Mouse (Mus musculus) B cell, adult 2 months (primary cell): ENCODE measurements around the gene Spata1.
A peak's percentile ranks its signal among the peaks of the same experiment; 100 is the strongest.
"Not testable (repeated sequence)": the region's sequence is repeated elsewhere in the genome, so short reads cannot be mapped to it uniquely, and the experiment has no call there.

Source experiments
- DNase-seq, 2 experiments: peaks; one replicate each; pipeline ENCODE4 v3.0.0; 2022

Spata1 gene

DNA sequence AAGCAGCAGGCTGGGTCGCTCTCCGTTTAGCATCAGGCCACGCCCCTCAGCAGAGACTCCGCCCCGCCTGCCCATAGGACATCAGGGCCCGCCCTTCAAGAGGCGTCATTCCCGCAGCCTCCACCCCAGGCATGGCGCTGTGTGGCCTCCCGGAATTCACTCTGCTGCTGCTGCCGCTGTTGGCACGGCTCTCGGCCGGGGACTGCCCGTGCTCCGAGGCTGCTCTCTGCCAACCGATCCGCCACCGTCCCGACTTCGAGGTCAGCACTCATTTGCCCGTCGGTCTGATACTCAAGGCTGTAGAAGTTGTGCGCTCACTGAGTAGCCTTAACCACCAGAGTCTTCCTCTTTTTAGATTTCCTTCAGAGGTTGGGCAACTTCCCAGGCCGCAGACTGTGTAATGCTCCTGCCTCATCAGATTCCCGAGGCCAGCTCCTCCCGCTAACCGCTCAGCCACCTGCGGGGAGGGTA lies 49.1 kb downstream of the Spata1 start:
- peak; percentile 94 to 95 for DNase-seq

DNA sequence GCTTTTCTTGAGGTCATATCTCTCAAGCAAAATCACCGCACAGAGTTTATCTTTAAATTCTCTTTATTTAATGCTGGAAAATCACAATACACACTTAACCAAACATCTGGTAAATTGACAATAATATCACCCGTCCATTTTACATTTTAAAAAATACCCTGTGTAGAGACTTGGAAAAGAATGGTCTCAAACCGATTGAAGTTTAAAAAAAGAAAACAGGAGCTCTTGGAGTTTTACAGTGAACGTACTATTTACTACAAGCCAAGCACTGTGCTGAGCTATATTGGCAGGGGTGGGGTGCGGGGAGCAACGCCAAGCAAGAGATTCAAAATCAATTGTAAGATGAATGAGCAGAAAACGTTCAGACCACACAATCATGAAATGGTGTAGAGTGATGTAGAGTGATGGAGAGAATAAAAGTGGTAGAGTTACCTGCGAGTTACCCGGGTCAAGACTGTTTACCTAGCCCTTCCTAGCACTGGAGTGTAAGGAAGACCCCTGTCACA lies 49.8 kb downstream of the Spata1 start, which contains the start of gene Ctbs:
Ctbs (plus strand) TSS at position 51 of the 506 bp plus-strand sequence.
- DNase-seq = no peak

DNA sequence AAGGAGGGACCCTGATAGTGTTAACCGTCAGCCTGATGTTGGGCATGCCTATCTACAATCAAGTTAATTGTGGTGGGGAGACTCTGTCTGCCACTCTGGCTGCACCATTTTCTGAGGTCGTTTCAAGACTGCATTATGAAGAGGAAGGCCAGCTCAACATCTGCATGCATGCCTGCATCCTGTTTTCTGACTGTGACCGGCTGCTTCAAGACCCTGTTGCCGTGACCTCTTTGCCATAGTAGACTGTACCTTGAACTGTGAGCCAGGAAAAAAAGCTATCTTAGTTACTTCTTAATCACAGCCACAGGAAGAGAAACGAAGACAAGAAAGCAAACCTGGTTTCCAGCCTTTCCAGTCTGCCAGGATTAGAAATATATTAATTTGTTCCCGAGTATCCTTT lies 50.6 kb downstream of the Spata1 start:
- no peak for DNase-seq

DNA sequence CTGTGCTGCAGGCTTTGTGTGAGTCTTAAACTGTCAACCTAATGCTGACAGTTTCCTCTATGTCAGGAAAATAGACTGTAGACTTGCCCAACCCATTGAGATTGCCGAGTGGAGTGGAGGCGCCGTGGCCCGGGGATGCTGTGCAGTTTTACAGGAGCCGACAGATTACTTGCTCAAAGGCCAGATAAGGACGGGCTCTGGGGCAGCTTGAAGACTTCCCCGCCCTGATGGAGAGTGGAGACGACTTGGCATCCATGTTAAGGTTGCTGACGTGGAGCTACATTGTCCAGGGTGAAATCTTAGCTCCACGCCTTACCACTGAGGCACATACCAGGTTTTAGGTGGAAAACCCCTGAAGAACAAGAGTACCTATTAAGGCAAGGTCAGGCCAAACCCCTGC lies 51.2 kb downstream of the Spata1 start:
- no peak for DNase-seq

DNA sequence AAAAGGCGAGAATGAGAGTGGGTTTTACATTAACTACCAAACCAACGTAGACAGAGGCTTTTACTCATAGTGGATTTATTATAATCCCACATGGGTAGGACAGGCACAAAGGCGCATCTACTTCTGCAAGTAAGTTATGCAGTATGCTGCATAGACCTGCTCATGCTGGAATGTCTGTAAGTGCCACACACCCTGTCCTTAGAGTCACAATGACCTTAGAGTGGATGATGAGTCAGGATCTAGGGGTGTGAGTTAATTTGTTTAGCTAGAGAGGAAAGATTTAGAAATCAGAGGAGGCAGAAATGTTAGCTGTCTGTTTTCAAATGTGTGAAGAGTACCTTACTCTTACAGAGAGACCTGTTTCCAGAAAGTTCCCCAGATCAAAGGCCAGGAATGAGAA lies 52.0 kb downstream of the Spata1 start:
- no peak for DNase-seq

DNA sequence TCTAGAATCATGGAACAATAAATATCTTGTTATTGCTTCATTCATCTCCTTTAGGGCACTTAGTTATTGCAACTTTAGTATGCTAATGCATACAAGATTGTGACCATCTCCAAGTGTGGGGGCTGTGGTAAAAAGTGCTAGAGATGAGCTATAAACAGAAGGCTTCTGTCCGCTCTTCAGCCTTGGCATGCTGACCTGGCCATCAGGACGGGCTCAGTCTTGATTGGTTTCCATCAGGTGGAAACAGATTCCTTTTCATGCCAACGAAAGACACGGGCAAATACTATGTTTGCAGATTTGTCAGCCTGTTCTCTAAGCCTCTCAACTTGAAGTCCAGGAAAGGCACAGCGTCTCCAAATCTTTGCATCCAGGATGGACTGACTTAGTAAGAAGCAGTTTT lies 52.4 kb downstream of the Spata1 start:
- DNase-seq = no peak

DNA sequence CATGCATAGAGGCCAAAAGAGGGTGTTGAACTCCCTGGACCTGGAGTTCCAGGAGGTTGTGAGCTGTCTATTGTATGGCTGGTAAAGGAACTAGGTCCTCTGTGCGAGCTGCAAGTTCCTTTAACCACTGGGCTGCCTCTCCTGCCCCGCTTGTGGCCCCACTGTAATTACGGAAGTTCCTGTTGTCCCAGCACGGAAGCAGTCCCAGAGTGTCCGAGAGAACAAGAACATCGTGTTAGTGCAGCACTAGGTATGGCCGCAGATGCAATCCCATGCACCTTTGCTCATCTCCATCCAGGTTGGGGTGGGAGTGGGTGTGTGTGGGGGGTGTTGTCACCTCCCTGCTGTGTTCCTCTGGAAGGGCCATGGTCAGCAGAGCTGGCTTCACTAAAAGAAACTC lies 54.7 kb downstream of the Spata1 start:
- DNase-seq = no peak

DNA sequence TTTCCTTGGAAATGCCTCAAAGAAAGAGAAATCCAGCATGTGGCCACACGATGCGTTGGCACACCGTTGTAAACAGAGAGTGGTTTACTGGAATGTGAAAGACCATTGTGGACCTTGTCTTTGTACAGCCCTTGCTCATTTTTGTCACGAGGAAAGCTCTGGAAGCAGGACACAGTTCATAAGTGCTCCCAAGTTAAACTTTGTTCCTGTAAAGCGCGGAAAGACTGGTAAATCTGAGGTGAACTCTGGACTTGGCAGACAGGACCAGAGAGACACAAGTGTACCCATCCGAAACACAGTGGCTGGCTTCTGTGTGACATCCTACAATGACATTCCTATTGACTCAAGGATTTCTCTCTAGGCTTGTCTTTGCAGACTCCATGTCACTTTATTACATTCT lies 56.2 kb downstream of the Spata1 start:
- no peak for DNase-seq

DNA sequence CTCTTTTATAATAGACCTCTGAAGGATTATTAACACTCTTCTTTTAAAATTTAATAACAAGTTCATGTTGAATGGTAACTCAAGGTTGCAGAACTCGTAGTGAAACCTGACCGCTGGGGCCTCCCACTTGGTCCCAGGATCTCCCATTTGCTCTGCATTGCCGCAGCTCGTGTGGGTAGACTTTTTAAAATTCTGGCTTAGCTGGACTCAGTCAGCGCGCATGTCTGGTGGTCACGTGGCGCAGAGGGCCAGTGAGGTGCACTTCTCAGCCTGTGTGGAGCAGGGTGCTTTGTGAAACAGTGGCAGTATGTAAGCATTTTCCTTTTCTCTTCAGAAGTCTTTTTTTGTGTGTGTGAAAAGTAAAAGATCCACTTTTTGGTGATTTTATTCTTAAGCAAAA lies 56.6 kb downstream of the Spata1 start:
- no peak for DNase-seq

DNA sequence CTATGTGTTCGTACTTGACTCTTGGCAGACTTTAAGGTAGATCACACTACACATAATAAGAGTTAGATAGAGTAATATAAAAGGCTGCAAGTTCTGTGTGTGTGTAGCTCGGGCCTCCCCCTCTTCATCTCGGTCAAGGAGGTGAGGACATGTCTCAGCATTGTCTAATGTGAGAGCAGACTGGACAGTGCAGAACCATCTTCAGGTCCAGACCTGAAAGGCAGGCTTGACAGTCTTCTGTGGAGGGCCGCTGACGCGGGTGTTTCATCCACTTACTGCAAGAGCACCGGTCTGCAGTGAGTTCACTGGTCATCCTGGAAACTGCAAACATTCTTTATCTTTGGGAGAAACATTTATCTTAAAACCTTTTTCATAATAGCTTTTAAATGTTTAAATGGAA lies 57.1 kb downstream of the Spata1 start:
- no peak for DNase-seq

DNA sequence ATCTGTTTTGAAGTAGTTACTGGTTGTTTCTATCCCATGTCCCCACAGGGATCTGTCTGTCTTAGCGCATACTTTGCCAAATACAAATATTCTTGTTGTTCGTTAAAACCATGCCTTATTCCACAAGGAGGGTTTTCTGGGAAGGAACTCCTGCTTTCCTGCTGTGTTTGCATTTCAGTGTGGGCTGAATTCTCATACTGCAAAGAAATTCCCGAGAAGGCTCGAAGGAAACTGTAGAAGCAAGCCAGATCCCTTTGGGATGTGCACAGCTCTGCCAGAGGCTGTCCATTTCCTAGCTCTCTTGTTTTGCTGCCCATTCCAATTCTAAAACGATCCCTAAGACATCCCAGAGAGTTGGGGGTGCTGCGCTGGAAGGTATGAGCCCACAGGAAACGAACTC lies 59.1 kb downstream of the Spata1 start:
- no peak for DNase-seq

DNA sequence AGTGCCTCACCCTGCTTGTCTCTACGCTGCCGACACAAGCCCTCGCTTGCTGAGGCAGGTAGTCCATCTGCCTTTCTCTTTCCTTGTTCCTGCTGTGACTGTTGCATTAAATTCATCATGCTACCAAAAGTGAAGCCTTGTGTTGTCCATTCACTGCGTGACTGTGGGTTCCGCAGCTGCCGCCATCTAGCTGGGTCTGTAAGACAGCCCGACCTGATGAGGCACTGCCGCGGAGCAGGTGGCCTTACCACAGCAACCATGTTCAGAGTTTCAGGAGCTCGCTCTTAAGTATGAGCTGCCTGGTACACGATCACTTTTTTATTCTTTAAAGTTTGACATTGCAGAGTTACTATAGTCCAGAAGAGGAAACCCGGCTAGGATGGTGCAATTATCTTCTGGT lies 59.5 kb downstream of the Spata1 start:
- no peak for DNase-seq

DNA sequence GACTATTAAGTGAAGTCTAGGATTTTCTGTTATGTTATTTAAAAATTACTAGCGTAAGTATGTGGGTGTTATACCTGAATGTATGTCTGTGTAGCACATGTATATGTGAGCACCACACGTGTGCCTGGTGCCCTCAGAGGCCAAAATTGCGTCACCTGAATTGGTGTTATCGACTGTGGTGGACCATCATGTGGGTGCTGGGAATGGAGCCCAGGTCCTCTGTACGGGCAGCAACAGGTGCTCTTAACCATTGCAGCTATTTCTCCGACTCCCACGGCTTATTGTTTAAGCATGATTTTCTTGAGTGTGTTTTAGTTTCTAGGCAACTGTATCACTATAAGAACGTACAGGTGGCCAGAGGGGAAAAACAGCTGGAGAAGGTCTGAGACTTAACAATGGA lies 63.4 kb downstream of the Spata1 start:
- no peak for DNase-seq

DNA sequence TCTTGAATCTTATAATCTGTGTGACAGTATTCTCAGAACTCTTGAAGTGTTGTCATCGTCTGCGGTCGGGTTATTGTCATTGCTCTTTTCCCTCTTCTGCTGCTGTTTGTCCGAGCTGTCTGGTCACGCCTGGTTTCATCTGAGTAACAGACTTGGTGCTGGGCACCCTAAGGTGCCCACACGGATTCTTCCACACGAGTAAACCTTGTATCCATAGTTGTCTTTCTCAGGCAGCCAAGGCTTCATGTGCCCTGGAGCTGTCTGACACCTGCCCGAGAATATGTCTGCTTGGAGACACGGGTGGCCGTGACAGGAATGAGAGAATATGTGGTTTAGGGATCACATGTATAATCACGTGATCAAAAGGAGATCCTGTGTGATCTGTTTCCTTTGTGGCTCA lies 64.0 kb downstream of the Spata1 start:
- DNase-seq = no peak

DNA sequence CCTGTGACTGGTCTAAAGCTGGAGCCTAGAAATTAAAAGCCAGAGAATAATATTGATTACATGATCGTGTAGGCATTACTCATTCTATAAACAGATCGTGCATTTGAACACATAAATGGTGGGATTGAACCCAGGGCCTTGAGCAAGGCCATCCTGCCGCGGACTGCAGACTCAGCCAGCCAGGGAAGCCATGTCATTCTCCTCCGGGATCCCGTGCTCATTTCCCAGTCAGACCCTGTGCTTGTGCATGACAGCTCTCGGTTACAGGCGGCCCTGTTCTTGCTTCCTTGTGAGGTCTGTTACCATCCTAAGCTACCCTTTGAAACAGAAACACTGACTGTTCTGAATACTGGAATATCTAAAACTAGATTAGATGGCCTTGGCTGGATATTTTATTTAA lies 64.9 kb downstream of the Spata1 start:
- no peak for DNase-seq

DNA sequence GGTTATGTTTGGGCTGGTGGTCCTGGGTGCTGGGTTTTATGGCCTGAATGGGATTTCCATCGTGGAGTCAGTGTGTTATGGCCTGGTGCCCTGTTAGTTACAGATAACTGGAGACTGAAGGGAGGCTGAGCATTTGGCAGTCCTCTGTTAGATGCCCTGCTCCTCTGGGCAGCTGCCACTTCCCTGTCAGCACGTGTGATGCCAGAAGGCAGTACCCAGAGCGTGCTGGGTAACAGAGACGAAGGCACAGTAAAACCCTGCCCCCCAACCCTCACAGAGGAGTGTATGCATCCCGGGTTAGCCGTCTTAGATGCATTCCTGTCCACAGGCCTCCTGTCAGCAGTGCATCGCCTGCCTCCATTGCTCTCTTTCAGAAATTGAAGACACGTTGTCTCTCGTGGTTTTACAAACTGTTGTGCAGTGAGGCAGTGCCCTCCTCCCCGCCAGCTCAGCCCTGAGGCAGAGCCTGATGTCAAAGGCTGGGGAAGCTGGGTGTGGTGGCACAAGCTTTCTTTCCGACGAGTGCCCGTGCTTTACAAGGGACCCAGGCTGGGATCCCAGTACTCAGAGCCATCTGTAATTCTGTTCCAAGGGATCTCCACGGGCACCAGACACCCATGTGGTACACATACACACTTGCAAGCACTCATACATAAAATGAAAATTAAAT lies 65.7 kb downstream of the Spata1 start:
- no peak for DNase-seq

DNA sequence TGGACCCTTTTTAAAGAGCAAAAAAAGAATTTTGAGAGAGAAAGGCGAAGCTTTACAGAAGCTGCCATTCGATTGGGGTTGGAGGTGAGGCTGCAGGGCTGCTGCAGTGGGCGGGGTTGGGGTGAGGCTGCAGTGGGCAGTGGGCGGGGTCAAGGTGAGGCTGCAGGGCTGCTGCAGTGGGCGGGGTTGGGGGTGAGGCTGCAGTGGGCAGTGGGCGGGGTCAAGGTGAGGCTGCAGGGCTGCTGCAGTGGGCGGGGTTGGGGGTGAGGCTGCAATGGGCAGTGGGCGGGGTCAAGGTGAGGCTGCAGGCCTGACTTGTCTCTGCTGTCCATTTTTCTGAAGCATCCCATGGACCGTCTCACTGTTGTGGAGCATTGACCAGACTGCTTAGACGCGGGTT lies 66.5 kb downstream of the Spata1 start:
- not testable (repeated sequence) for DNase-seq

DNA sequence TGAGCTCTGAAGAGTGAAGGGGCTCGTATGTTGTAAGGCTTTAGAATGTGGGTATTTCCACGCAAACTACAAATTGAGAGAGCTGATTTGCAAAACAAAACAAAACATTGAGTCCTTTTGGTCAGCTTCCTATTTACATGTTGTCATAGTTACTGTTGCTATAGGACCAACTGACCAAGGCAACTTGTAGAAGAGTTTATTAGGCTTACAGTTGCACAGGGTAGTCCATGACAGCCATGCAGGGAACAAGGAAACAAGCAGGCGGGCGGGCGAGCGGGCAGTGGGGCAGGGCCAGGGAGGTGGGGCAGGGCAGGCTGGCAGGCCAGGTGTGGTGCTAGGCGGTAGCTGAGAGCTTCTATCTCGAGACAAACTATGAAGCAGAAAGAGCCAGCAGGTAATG lies 73.1 kb downstream of the Spata1 start:
- no peak for DNase-seq

DNA sequence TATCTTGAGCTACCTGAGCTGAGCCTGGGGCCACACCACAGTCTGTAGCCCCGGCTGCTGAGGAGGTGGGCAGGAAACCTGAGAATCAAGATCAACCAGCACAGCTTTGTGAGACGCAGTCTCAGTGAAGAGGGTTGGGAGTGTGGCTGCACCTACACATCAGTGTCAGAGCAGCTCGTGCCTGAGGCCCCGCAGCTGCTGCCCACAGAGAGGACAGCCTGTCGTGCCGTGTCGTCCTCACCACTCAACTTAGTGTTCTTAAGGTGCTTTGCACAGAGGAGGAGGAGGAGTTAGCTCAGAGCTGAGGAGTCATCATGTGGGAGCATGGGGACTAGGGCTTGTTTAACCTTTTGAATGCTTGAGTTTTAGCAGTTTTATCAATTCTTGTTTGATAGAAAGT lies 73.7 kb downstream of the Spata1 start:
- DNase-seq = no peak

DNA sequence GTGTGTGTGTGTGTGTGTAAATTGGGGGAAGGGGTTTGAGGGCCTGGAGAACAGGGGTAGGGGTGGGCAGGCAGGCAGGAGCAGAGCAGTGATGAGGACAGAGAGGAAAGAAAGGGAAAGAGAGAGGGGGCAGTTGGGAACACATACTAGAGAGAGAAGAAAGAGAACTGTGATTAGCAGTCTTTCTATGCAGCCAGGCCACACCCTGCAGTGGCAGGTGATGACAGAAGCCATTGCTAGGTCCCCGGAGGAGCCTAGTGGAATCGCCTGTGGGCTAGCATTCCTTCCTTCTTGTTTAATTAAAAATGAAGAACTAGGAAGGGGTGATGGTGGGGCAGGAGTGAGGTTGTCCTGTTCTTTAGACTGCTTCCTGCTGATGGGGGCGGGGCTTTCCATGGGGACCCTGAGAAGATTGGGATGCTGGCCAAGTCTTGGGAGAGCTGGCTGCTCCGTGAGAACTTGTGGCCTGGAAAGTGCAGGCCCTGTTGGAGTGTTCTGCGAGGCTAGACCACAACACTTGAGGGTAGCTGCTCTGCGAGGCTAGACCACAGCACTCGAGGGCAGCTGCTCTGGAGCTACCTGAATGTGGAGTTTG lies 75.2 kb downstream of the Spata1 start:
- DNase-seq = no peak

DNA sequence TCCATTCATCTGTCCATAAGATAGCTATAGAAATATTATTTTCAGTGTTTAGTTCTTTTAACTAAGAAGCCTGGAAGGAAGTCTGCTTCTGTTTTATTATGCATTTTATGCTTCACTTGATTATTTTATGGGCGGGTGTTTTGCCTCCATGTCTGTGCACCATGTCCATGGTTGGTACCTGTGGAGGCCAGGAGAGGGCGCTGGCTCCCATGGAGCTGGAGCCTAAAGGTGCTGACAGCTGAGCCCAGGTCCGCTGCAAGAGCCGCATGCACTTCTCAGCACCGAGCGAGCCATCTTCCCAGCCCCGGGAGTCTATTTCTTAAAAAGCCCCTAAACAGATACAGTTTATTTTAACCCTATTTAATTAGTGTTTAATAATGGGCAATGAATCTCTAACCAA lies 75.8 kb downstream of the Spata1 start:
- peak; percentile 4 to 7 for DNase-seq

DNA sequence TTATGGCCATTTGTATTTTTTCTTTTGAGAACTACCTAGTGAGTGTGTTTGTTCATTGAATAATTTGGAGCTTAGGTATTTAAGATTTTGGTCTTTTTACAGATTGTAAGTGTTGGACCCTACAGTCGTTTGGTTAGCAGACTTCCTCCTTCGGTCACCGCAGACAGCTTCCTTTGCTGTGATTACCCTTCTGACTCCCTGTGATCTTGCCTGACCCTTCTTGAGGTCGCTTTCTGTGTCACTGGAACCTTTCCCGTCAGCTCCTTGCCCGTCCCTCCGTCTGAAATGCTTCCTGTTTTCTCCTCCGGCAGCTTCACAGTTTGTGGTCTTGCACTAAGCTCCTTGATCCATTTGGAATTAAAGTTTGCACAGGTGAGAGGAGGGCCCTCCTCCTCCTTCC lies 77.8 kb downstream of the Spata1 start:
- no peak for DNase-seq

DNA sequence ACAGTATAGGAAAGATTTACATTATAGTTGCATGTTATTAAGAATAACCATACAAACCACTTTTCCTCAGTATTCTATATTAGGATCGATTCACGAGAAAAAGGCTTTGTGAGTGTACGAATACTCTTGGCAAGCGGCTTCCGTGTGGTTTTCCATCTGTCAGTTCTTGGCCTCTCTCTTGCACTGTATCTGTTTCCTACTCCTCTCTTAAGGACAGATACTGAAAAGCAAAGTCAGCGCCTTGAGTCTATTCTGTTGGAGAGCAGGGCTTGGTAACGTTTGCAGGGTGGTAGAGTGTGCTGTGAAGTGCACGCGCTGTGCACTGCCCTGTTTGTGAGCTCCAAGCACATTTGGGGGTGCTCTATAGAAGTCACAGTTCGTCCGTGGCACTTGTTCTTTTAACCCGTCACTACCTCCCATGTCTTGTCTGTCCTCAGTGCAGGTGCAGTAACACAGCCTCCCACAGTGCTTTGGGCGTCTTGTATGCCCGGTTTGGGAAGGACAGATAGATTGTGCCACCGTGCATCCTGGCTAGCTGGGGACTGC lies 79.5 kb downstream of the Spata1 start:
- no peak for DNase-seq

DNA sequence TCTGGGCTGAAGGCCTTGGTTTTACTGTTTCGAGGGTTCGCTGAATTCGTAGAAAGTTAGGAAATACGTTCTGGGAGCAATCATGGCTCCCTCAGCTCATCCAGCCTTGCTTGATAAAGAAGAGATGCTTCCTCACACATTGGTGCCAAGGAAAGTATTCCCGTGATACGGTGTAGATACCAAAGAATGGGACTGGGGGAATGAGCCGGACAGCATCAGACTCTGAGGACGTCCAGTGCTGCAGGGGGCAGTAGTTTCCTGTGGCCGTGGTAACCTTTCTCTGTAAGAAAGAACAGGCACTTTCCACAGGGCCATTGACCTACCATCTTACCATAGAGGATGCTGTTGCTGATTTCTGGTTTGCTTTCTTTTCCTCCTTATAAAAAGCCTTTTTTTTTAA lies 80.0 kb downstream of the Spata1 start:
- DNase-seq = no peak

DNA sequence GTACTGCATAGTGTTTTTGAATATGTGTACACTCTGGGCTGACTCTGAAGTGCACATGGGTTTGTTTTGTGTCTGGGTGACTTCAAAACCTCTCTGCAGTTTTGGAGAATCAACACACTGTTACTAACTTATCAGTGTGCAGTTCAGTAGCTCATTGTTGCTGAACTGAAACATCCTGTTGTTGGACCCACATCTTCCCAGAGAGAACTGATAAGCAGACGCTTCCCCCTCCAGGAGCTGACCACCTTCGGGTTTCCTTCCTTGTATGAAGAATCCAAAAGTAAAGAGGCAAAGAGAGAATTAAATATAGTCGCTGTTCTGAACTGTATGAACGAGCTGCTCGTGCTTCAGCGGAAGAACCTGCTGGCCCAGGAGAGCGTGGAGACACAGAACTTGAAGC lies 80.7 kb downstream of the Spata1 start:
- DNase-seq = no peak
